Mouse (Mus musculus): ENCODE results near the gene Mtor. TPM values are rescaled to one million over a fixed set of nuclear protein-coding genes. Genes with fewer than 3 reads are reported as not detected.

Mtor gene
- total and polyA plus RNA-seq, 3 experiments, result 10.5 to 28.6 (median 24.3) TPM

DNA sequence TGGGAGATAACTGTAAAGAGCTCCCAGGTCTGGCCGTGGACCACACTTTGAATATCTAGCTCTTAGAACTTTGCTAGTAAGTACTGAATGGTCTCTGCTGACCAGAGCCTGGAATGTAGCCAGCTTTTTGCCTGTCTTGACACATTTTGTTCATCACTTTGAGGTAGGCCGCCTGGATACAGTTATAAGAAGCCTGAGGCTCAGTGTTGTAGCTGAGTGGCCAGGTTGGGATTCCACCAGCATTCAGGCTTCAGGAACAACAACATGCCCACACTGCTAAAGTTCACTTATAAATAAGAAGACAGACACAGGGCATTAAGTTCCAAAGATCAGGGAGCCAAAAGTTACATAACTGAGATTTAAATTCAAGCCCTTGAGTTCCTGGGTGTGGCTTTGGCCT, 39.4 kb downstream of the Mtor start:
- Histone ChIP-seq H3K36me3 (replicated peaks in 1 of 2; ENCODE audit: control insufficient read depth in 1 of 2, insufficient read depth in 1 of 2, low read length in 1 of 2) (peaks cover 78 to 95% of the 10 kb centered on the region in 2 experiments), H3K27ac (ENCODE audit: insufficient read depth, low read depth) (no peak overlapping the region), H3K4me3 (replicated peaks in 1 of 3; ENCODE audit: low read depth in 2 of 3, low read length in 2 of 3, poor library complexity in 1 of 3) (no peak overlapping the region), H3K27me3 (replicated peaks) (no peaks in the 10 kb centered on the region), H3K9ac (ENCODE audit: insufficient read depth, low read depth) (no peak overlapping the region), H3K4me2 (ENCODE audit: insufficient read depth, low read depth, poor library complexity, severe bottlenecking) (no peak overlapping the region), H3K9me3 (replicated peaks; ENCODE audit: low read length) (no peaks in the 10 kb centered on the region), H3K4me1 (ENCODE audit: control insufficient read depth in 1 of 2, insufficient read depth in 2 of 2) (peaks cover 0 to 4% of the 10 kb centered on the region in 2 experiments; a peak in 1 of 4 replicates), H3K79me2 (replicated peaks; ENCODE audit: control insufficient read depth, extremely low read depth, insufficient read depth, poor library complexity, severe bottlenecking) (no peaks in the 10 kb centered on the region)
- no peak for DNase-seq (ENCODE audit: extremely low read depth)
- dilution Hi-C loops (cut with MboI; ENCODE audit: extremely low pct_ligation_motif_present, extremely low pct_unique_long_range_greater_than_20kb, low sequenced_read_pairs) (no loop called here), in situ Hi-C loops (cut with MboI; ENCODE audit: low pct_ligation_motif_present, low pct_unique_long_range_greater_than_20kb, low sequenced_read_pairs) (no loop called here)
- TF ChIP-seq PAX5 (IDR thresholded peaks at IDR 0.05; ENCODE audit: low read length), result no peak
- no peak for TF ChIP-seq MXI1 (IDR thresholded peaks at IDR 0.05; ENCODE audit: low read depth, low read length)
- TF ChIP-seq BHLHE40 (IDR thresholded peaks at IDR 0.05; ENCODE audit: low read depth, low read length), result no peak
- no peak for TF ChIP-seq GABPA (IDR thresholded peaks at IDR 0.05; ENCODE audit: insufficient replicate concordance, low read depth, low read length)
- TF ChIP-seq EP300 (IDR thresholded peaks at IDR 0.05; ENCODE audit: low read length), result no peak
- no peak for TF ChIP-seq CTCF (conservative IDR thresholded peaks at IDR 0.05 in 1 of 2, IDR thresholded peaks at IDR 0.05 in 1 of 2; ENCODE audit: low read depth in 2 of 2, low read length in 2 of 2)
- no peak for TF ChIP-seq SMC3 (IDR thresholded peaks at IDR 0.05; ENCODE audit: low read depth, low read length)
- TF ChIP-seq JUN (IDR thresholded peaks at IDR 0.05; ENCODE audit: insufficient read depth, low read depth, low read length), result no peak
- no peak for TF ChIP-seq UBTF (IDR thresholded peaks at IDR 0.05; ENCODE audit: low read depth, low read length)
- TF ChIP-seq ZNF384 (IDR thresholded peaks at IDR 0.05; ENCODE audit: low read depth, low read length), result no peak
- no peak for TF ChIP-seq ETS1 (conservative IDR thresholded peaks at IDR 0.05; ENCODE audit: low read depth, low read length)
- no peak for TF ChIP-seq POLR2AphosphoS2 (IDR thresholded peaks at IDR 0.05; ENCODE audit: low read depth, low read length)

DNA sequence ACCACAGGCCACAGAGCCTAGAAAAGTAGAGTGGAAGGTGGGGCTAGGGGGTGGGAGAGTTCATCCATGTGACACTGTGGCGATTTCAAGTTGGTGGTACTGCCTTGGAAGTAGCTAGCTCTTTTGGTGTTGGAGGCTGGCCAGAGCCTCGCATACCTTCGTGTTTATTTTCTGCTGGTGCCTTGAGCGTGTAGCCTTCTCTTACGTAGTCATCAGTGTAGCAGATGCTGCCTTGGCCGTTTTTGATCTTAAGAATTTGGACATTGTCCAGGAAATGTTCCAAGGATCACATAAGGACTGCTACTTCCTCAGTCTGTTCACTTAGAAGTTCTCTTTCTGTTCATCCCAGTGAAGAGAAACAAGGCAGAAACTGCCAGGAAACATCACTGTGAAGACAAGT, 42.1 kb downstream of the Mtor start:
- Histone ChIP-seq H3K4me1 (ENCODE audit: control insufficient read depth in 1 of 2, insufficient read depth in 2 of 2) (peaks cover 0 to 10% of the 10 kb centered on the region in 2 experiments; a peak in 2 of 4 replicates), H3K36me3 (replicated peaks in 1 of 2; ENCODE audit: control insufficient read depth in 1 of 2, insufficient read depth in 1 of 2, low read length in 1 of 2) (peaks cover 64 to 91% of the 10 kb centered on the region in 2 experiments), H3K4me3 (replicated peaks in 1 of 3; ENCODE audit: low read depth in 2 of 3, low read length in 2 of 3, poor library complexity in 1 of 3) (no peak overlapping the region), H3K79me2 (replicated peaks; ENCODE audit: control insufficient read depth, extremely low read depth, insufficient read depth, poor library complexity, severe bottlenecking) (no peaks in the 10 kb centered on the region), H3K9me3 (replicated peaks; ENCODE audit: low read length) (no peaks in the 10 kb centered on the region), H3K27me3 (replicated peaks) (no peaks in the 10 kb centered on the region), H3K9ac (ENCODE audit: insufficient read depth, low read depth) (no peak overlapping the region), H3K4me2 (ENCODE audit: insufficient read depth, low read depth, poor library complexity, severe bottlenecking) (no peak overlapping the region), H3K27ac (ENCODE audit: insufficient read depth, low read depth) (no peak overlapping the region)
- TF ChIP-seq CHD1 (IDR thresholded peaks at IDR 0.05; ENCODE audit: low read depth, low read length), result no peak
- TF ChIP-seq MEF2A (IDR thresholded peaks at IDR 0.05; ENCODE audit: borderline replicate concordance, low read depth, low read length), result no peak
- no peak for TF ChIP-seq ETS1 (conservative IDR thresholded peaks at IDR 0.05; ENCODE audit: low read depth, low read length)
- TF ChIP-seq ZMIZ1 (IDR thresholded peaks at IDR 0.05; ENCODE audit: low read depth, low read length), result no peak
- TF ChIP-seq UBTF (IDR thresholded peaks at IDR 0.05; ENCODE audit: low read depth, low read length), result no peak
- no peak for TF ChIP-seq USF2 (conservative IDR thresholded peaks at IDR 0.05; ENCODE audit: low read depth, low read length)
- no peak for TF ChIP-seq PAX5 (IDR thresholded peaks at IDR 0.05; ENCODE audit: low read length)
- no peak for TF ChIP-seq TBP (conservative IDR thresholded peaks at IDR 0.05; ENCODE audit: low read depth, low read length)
- TF ChIP-seq CTCF (conservative IDR thresholded peaks at IDR 0.05 in 1 of 2, IDR thresholded peaks at IDR 0.05 in 1 of 2; ENCODE audit: low read depth in 2 of 2, low read length in 2 of 2), result no peak
- no peak for TF ChIP-seq MYC (IDR thresholded peaks at IDR 0.05; ENCODE audit: low read depth, low read length)
- TF ChIP-seq MAX (IDR thresholded peaks at IDR 0.05; ENCODE audit: low read length), result no peak
- TF ChIP-seq GABPA (IDR thresholded peaks at IDR 0.05; ENCODE audit: insufficient replicate concordance, low read depth, low read length), result no peak
- TF ChIP-seq IRF4 (IDR thresholded peaks at IDR 0.05; ENCODE audit: low read depth, low read length), result no peak
- no peak for TF ChIP-seq NELFE (IDR thresholded peaks at IDR 0.05; ENCODE audit: low read depth, low read length)
- no peak for TF ChIP-seq HCFC1 (IDR thresholded peaks at IDR 0.05; ENCODE audit: low read depth, low read length)
- TF ChIP-seq TCF12 (IDR thresholded peaks at IDR 0.05; ENCODE audit: low read depth, low read length), result no peak
- no peak for TF ChIP-seq JUN (IDR thresholded peaks at IDR 0.05; ENCODE audit: insufficient read depth, low read depth, low read length)
- TF ChIP-seq USF1 (IDR thresholded peaks at IDR 0.05; ENCODE audit: low read depth, low read length), result no peak
- in situ Hi-C loops (cut with MboI; ENCODE audit: low pct_ligation_motif_present, low pct_unique_long_range_greater_than_20kb, low sequenced_read_pairs), result no loop called here
- dilution Hi-C loops (cut with MboI; ENCODE audit: extremely low pct_ligation_motif_present, extremely low pct_unique_long_range_greater_than_20kb, low sequenced_read_pairs), result no loop called here
- DNase-seq (ENCODE audit: extremely low read depth), result no peak

Measured in CH12.LX (cell line).